Mouse (Mus musculus) right cerebral cortex, adult 2 months (tissue): Measurements from ENCODE around the gene Gm8994.
A peak's percentile ranks its signal among the peaks of the same experiment; 100 is the strongest.
"Not testable (repeated sequence)": the region's sequence is repeated elsewhere in the genome, so short reads cannot be mapped to it uniquely, and the experiment has no call there.

ENCODE experiments used
- DNase-seq, 2 experiments: peaks; one replicate each; pipeline ENCODE4 v3.0.0; 2021 to 2022; ENCODE audit warnings: low spot score in 2 of 2

The Gm8994 gene

GRCm38 (mm10) chr6:136327239-136327638 lies at the start of gene Gm8994:
Gene Gm8994 (plus strand): TSS chr6:136327539.
- DNase-seq = not testable (repeated sequence)

GRCm38 (mm10) chr6:136277685-136278084 lies 49.7 kb upstream of the Gm8994 start:
- no peak for DNase-seq

- DNase-seq = no peak
These were observed 42.8 kb upstream of the Gm8994 start for GRCm38 (mm10) chr6:136284565-136284964.

GRCm38 (mm10) chr6:136286180-136286579 lies 41.2 kb upstream of the Gm8994 start:
- DNase-seq = no peak

DNA sequence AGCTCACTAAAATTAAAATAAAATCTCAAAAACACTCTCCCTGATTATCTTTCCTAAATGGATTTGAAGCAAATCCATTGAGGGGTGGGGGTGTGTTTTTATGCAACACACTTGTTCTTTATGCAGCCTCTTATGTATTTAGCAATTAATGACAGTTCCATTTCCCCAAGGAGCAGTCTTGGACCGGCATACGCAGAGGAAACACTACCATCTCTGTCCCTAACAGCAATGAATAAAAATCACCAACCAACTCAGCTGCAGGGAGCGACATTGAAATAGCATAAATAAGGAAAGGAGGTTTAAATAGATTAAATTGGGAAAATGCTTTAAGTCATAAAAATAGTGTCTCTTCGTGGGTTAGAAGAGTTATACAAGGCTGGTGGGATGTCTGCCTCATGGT lies 40.8 kb upstream of the Gm8994 start:
- peak in 1 of 2 experiments; percentile 17 for DNase-seq

DNA sequence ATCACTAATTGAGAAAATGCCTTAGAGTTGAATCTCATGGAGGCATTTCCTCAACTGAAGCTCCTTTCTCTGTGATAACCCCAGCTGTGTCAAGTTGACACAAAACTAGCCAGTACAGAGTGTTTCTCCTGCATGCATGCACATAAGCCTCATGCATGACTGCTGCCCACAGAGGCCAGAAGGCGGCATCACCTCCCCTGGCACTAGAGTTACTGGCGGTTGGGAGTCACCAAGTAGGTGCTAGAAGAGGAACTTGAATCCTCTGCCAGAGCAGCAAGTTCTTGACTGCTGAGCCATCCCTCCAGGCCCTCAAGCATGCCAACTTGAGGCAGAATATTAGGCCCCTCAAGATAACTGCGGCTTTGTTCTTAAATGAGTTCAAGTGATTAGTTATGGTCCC lies 35.9 kb upstream of the Gm8994 start:
- DNase-seq = no peak

DNA sequence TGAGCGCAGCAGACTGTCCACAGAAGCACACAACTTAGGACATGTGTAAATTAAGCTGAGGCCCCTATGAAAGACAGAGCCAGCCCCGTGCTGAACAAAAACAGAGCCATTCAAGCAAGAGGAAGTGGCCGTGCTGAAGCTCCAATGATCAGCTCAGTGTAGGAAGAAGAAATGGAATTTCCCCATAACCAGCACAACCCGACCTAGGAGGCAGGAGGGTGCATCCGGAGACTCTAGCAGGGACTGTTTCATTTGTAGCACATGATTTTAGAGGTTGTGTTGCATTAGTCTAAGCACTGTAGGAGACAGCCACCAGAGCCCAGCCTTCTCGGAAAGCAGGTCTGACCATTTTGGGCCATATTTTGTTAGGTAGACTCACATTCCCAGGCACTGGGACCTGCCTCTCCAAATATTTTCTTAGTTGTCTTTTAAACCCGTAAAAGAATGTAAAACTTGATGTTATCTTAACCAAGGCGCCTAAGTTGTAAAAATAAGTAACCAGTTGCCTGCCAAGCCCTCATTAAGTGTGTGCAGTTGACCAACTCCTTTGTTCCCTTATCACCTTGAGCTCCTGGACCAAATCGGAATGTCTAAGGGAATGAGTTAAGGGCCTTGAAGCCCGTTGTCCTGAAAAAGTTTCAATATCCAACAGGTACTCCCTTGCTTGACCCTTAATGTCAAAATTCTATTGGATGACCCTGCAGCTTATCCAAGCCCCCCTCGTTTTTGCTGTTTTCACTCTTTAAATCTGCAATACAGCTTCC lies 35.2 kb upstream of the Gm8994 start:
- DNase-seq = no peak

- no peak for DNase-seq
These were observed 33.6 kb upstream of the Gm8994 start for GRCm38 (mm10) chr6:136293700-136294099.

GRCm38 (mm10) chr6:136295821-136296220 lies 31.5 kb upstream of the Gm8994 start:
- no peak for DNase-seq

DNA sequence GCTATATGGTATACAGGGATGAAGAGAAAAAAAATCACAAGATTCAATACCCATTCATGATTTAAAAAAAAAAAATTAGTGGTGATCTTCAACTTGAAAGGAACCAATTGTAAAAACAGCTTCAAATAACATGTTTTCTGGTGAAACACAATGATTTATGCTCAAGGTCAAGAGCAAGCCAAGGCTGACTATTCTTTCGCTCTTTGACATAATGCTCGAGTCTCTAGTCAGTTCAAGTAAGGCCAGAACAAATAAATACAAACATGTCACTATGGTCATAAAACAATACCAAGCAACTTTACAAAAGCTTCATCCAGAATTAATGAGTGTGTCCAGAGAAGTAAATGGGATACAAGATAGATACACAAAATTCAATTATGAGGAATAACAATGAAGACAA lies 31.1 kb upstream of the Gm8994 start:
- no peak for DNase-seq

GRCm38 (mm10) chr6:136303514-136303913 lies 23.8 kb upstream of the Gm8994 start:
- DNase-seq = no peak

DNA sequence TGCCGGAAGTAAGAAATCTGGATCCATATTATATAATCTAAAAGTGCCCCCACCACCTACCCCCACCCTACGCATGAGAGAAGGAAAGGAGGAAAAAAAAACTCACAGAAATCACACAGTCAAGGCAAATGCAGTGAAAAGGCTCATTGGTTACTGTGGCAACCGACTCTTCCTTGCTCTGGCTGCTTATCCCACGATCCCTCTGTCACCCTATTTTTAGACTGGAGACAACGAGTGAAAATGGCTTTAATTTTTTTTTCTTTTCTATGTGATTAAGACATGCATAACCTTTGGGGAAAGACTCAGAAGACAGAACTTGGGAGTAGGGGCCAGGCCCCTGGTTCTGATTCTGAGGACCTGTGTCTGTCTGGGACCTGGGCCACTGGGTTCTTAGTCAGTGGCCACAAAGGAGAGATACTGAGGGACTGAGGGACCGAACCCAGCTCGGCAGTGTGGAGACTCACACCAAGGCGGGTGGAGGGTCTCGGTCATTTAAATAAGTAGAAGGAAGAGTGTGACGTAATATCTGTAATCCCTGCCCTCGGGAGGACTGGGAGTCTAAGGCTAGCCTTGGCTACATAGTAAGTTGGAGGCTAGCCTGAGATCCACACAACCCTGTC lies 22.9 kb upstream of the Gm8994 start:
- DNase-seq = peak; percentile 48 to 59

- DNase-seq = no peak
These were observed 17.9 kb upstream of the Gm8994 start for GRCm38 (mm10) chr6:136309487-136309886.

DNA sequence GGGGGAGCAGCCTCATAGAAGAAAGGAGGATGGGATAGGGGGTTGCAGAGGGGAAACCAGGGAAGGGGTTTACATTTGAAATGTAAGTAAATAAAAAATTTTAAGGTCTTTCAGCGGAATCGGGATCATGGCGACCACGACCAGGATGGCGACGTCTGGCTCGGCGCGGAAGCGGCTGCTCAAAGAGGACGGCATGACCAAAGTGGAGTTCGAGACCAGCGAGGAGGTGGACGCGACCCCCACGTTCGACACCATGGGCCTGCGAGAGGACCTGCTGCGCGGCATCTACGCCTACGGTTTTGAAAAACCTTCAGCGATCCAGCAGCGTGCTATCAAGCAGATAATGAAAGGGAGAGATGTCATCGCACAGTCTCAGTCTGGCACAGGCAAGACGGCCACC lies 1.1 kb downstream of the Gm8994 start:
- DNase-seq = not testable (repeated sequence)

- no peak for DNase-seq
These were observed 13.3 kb downstream of the Gm8994 start for GRCm38 (mm10) chr6:136340669-136341068.

- DNase-seq = no peak
These were observed 13.8 kb downstream of the Gm8994 start for GRCm38 (mm10) chr6:136341093-136341492.

DNA sequence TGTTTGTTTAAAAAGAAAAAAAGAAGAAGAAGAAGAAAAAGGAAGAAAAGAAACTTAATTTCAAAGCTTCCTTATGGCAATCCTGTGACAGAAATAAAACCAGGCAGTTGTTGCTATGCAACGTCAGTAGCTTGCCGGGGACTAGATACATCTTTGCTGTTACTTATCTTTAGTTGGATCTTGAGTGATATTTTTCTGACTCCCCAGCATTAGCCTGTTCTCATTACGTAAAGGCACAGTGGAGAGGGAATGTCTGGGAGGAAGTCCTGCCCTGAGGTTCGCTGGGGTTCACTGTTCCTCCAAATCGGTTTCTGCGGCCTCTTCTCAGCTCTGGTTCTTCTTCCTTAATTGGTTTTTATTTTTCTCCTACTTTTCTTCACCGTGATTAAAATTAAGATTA lies 16.5 kb downstream of the Gm8994 start:
- peak in 1 of 2 experiments; percentile 39 for DNase-seq

- no peak for DNase-seq
These were observed 17.7 kb downstream of the Gm8994 start for GRCm38 (mm10) chr6:136345034-136345433.

GRCm38 (mm10) chr6:136345641-136346040 lies 18.3 kb downstream of the Gm8994 start:
- DNase-seq = no peak

- no peak for DNase-seq
These were observed 19.7 kb downstream of the Gm8994 start for GRCm38 (mm10) chr6:136347053-136347452.

DNA sequence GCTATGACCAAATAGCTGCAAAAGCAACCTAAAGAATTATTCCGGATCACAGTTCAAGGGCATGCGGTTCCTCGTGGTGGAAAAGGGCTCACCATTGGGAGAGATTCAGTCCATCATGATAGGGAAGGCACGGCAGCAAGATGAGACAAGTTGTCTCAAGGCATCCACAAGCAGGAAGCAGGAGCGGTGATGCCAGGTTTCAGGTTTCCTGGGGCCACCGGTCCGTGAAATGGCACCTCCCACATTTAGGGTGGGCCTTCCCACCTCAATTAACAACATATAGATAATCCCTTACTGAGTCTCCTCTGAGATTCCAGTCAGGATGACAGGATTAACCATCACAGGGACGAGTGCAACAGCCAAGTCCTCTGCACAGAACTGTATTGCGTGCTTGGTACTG lies 20.3 kb downstream of the Gm8994 start:
- DNase-seq = no peak

DNA sequence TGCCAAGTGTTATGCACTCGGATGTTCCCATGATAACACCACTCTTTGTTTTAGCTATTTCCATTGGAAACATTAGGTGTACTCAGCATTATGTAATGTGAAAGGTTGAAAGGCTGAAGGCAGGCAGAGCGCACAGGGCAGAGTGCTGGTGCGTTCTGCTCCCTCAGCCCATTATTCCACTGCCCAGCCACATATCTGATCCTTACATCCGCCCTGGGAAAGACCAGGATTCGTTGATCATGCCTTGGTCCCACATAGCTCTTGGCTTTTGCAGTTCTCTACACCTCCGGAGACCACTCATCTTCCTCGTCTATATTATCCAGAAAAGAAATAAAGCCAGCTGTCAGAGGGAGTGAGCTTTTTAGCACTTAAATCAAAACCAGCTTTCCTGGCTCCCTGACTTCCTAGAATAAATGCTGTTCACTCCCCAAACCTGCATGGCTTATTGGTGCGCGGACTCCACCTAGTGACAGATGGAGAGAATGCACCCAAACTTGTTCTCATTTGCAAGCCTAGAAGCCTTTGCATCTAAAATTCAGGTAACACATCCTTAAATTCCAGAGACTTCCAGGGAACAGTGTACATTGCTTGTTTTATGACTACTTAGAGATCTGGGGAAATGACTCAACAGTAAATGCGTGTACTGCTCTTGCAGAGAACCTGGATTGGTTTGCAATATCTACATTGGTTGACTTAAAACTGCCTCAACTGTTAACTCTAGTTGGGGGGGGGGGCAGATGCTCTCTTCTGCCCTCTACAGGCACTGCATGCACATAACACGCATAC lies 26.3 kb downstream of the Gm8994 start:
- peak; percentile 94 to 98 for DNase-seq

- DNase-seq = no peak
These were observed 31.1 kb downstream of the Gm8994 start for GRCm38 (mm10) chr6:136358471-136358870.
